Mouse (Mus musculus): ENCODE measurements at regions not wholly inside any gene's neighbourhood (a gene's known extent, or its start where the extent isn't known, plus 50 kb on each side); places are given as distances from the start of the nearest gene placed in this dataset.

DNA sequence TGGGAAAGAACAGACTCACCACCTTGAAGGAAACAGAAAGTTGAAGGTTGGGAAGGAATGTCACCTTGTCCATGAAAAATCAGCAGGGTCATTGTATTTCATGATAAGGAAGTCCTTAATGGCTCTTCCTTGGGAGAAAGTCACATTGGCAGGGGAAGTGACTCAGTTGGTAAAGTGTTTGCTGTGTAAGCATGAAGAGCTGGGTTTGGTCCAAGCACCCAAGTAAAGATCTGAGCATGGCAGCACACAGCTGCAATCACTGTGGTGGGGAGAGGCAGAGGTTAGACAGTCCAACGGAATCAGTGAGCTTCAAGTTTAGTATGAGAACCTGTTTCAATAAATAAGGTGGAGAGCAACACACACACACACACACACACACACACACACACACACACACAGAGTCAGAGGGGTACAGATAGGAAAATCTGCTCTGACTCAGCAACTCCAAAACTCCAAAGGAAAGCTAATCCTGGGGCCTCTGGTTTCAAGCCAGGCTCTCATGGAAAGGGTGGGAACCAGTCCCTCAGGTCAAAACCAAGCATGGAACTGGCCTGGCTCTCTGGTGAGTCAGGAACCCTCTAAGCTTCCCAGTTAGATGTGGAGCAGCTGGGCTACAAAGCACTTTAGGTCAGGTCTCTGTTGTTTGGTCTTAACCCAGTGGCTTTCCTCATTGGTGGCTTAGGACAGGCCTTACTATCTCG lies 180.2 kb upstream of the Jade1 start:
- Histone ChIP-seq H3K4me3 (ENCODE audit: inconsistent target) (no peak overlapping the region), H3K36me3 (ENCODE audit: inconsistent target) (no peaks in the 10 kb centered on the region), H3K27ac (peak overlapping the region; percentile 83), H3K79me2 (ENCODE audit: inconsistent target) (no peaks in the 10 kb centered on the region)
- WGBS (ENCODE audit: missing documents) = 83% methylated on average over 1 of the region's 2 CpGs

DNA sequence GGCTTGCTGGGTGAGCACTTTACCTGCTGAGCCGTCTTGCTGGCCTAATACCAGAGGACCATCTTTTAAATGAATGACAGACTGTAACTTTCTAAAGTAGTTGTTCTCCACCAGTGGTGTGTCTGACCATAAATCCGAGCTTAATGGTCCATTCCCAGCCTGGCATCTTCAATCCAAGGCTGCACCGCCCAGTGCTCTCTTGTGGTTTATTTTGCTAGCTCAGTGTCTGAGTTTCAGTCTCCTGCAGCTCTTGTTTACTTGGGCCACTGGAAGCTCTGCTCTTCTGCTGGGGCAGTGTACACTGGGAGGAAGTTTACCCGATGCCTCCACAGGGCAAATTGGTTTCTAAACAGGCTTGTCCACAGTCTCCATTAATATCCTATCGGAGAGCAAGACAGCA lies 182.3 kb upstream of the Jade1 start:
- no peaks in the 10 kb centered on the region for H3K36me3 ChIP-seq (ENCODE audit: inconsistent target)
- WGBS (ENCODE audit: missing documents) = 91% methylated on average over 5 of the region's 5 CpGs
- H3K4me3 ChIP-seq (ENCODE audit: inconsistent target) = no peak overlapping the region
- no peaks in the 10 kb centered on the region for H3K79me2 ChIP-seq (ENCODE audit: inconsistent target)
- H3K27ac ChIP-seq = no peak overlapping the region

DNA sequence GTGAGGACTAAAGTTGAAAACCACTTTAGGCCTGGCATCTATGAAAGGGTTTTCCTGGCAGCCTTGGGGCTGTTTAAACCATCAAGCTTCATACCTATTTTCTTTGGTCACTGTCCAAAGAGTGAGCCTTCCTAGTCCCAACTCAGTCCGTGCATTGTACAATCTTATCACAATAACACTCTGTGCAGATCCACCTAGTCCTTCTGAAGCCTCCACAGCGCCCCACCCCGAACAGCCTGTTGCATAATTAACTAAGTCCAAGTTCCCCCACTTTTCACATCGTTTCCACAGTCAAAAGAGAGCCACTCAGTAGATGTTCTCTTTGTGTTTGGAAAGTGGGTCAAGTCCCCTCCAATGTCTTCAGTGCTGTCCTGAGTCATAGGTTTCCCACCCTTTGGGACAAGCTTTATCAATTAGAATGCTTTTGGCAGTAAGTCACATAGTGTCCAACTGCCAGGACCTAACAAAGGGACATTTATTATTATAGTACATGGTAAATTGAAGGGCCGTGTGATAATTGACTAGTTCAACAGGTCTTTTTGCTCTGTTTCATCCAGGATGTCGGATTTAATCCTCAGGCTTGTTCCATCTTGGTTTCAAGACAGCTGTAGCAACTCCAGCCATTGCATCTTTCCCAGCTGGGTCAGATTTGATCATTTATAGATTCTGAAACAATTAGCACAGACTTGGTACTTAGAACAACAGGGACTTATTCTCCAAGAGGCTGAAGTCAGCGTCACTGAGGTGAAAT lies 187.0 kb upstream of the Jade1 start:
- H3K4me3 ChIP-seq (ENCODE audit: inconsistent target) = no peak overlapping the region
- H3K27ac ChIP-seq = no peak overlapping the region
- WGBS (ENCODE audit: missing documents) = 79% methylated on average over 7 of the region's 7 CpGs
- no peaks in the 10 kb centered on the region for H3K36me3 ChIP-seq (ENCODE audit: inconsistent target)
- H3K79me2 ChIP-seq (ENCODE audit: inconsistent target) = no peaks in the 10 kb centered on the region

DNA sequence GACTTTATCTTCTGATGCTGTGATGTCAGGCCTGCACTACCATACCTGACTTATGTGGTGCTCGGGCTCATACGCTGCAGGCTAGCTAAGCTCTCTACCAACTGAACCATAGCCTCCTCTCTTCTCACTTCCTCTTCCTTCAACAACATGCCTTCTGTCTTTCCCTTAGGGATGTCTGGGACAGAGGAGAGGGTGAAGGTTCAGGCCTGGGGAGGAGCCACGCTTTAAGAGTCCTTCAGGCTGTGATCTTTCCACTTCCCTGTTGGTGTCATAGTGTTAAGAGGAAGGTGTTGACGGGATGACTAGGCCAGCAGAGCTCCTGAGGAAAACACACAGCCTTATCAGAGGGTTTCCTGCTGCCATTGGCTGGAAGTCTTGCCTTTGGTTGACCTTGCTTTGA lies 188.8 kb upstream of the Jade1 start:
- Histone ChIP-seq H3K36me3 (ENCODE audit: inconsistent target) (no peaks in the 10 kb centered on the region), H3K4me3 (ENCODE audit: inconsistent target) (no peak overlapping the region), H3K27ac (no peak overlapping the region), H3K79me2 (ENCODE audit: inconsistent target) (no peaks in the 10 kb centered on the region)
- 49% methylated on average over 4 of the region's 4 CpGs for WGBS (ENCODE audit: missing documents)

DNA sequence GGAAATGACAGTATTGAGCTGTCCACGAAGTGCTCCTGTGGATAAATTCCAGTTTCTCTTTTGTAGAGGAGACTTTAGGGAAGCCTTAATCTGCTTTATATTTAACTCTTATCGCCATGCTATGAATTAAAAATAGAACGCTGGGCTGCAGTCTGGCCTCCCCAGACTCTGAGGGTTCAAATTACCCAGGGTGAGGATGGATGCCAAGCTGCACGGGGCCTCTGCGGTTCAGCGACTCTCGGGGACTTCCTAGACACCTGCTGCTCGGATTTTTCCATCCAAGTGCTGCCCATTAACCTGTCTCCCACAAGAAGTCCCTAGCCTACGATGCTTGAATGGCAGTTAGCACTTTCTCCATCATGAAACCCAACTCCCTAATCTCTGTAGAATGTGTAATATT lies 189.3 kb upstream of the Jade1 start:
- Histone ChIP-seq H3K79me2 (ENCODE audit: inconsistent target) (no peaks in the 10 kb centered on the region), H3K36me3 (ENCODE audit: inconsistent target) (no peaks in the 10 kb centered on the region), H3K27ac (no peak overlapping the region), H3K4me3 (ENCODE audit: inconsistent target) (no peak overlapping the region)
- WGBS (ENCODE audit: missing documents) = 67% methylated on average over 9 of the region's 9 CpGs

DNA sequence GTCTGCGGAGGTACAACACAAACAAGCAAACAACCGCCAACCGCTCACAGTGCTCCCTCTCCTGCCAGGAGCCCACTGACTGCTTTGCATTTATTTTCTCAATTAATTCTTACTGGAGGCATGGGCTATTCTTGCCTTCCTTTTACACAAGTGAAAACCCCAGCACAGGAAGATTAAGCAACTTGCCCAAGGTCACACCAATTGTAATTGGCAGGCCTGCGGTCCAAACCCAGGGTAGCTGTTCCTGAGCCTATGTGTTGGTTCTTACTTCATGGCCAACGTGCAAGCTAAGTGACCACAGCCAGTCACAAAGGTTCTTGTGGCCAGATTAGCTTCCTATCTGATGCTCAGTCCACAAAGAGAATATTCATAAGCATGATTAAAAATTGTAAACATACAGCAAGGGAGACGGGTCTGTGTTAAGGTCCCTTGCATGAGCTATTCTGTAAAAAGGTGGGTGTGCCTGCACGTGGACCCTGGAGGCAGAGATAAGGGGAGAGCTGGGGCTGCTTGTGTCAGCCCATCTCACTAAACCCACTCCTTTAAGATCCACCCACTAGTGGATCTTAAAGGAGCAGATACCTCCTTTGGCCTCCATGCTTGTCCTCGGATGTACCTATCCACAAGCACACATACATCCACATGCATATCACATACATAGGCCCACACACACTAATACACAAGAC lies 190.2 kb upstream of the Jade1 start:
- no peak overlapping the region for H3K4me3 ChIP-seq (ENCODE audit: inconsistent target)
- WGBS (ENCODE audit: missing documents) = 49% methylated on average over 8 of the region's 8 CpGs
- H3K36me3 ChIP-seq (ENCODE audit: inconsistent target) = no peaks in the 10 kb centered on the region
- peak overlapping the region; percentile 19; the same call in 1 of the 2 replicates for H3K27ac ChIP-seq
- H3K79me2 ChIP-seq (ENCODE audit: inconsistent target) = no peaks in the 10 kb centered on the region

DNA sequence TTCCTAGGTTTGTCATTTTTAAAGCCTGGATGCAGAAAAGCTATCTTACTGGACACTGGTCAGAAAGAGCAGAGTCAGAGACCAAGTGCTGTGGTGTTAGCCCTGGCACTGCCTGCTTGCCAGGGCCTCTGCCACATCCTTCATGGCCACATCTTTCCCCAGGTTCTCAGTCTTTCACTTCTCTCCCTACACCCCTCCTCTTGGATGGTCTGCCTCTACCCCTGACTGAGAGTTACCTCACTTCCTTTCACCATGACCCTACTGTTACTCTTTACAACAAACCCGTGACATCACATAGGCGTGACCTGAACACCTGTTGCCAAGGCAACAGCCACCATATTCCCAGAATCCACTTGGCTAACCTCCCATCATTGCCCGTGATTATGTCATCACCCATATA lies 191.6 kb upstream of the Jade1 start:
- peak overlapping the region; percentile 69 for H3K27ac ChIP-seq
- WGBS (ENCODE audit: missing documents) = 65% methylated on average over 3 of the region's 3 CpGs
- H3K36me3 ChIP-seq (ENCODE audit: inconsistent target) = no peaks in the 10 kb centered on the region
- no peaks in the 10 kb centered on the region for H3K79me2 ChIP-seq (ENCODE audit: inconsistent target)
- no peak overlapping the region for H3K4me3 ChIP-seq (ENCODE audit: inconsistent target)

DNA sequence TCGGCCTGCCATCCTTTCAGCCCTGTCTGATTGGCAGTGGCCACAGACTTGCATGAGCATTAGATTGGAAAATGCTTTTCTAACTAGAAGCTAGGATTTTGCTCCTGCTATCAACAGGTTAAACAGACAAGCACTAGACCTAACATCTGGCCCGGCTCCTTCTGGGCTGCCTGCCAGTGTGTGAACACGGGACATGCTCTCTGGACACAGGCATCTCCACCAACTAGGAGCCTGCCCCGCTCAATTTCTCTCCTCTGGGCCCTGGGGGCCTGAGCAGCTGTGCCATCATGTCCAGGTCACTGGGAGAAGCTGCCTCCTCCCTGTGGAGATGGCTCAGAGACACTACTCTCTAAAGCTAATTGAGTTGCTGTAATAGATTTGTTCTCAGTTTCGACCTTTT lies 195.3 kb upstream of the Jade1 start:
- Histone ChIP-seq H3K36me3 (ENCODE audit: inconsistent target) (no peaks in the 10 kb centered on the region), H3K79me2 (ENCODE audit: inconsistent target) (no peaks in the 10 kb centered on the region), H3K4me3 (ENCODE audit: inconsistent target) (no peak overlapping the region), H3K27ac (no peak overlapping the region)
- WGBS (ENCODE audit: missing documents) = 94% methylated on average over 5 of the region's 5 CpGs

DNA sequence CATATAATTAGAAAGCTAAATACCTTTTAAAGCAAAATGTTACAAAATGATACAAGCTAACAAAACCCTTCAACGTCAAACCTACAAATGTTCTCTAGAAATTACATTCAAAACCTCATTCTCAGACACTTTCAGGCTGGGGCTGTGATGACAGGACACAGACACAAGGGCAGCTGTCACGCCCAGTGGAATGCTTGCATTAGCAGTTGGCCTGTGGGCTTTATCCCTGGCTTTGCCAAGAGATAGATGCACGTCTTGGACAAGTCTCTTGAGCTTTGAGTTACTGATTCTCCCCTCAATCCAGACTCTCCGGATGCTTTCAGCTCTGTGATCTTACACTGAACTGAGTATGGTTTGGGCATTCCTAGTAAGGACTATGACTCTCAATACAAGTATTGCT lies 196.1 kb upstream of the Jade1 start:
- Histone ChIP-seq H3K36me3 (ENCODE audit: inconsistent target) (no peaks in the 10 kb centered on the region), H3K27ac (no peak overlapping the region), H3K4me3 (ENCODE audit: inconsistent target) (no peak overlapping the region), H3K79me2 (ENCODE audit: inconsistent target) (no peaks in the 10 kb centered on the region)
- WGBS (ENCODE audit: missing documents) = 92% methylated on average over 4 of the region's 4 CpGs

DNA sequence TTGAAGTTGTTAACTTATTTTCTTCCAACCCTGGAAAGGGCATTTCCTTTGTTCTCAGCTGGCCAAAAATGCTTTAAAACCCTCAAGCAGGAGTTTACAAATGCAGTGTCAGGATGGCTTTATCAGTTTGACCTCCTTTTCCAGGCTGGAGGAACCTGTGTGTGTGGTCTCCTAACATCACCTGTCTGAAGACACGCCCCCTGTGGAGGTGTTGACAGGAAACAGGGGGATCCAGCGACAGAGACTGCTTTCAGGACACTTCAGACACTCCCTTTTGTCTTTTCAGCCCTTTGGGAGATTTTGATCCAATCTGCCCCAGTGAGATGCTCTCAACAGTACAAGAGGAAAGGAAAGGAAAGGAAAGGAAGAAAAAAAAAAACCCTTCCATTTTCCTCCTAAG lies 202.5 kb upstream of the Jade1 start:
- no peaks in the 10 kb centered on the region for H3K36me3 ChIP-seq (ENCODE audit: inconsistent target)
- WGBS (ENCODE audit: missing documents) = 82% methylated on average over 2 of the region's 2 CpGs
- H3K27ac ChIP-seq = no peak overlapping the region
- no peaks in the 10 kb centered on the region for H3K79me2 ChIP-seq (ENCODE audit: inconsistent target)
- H3K4me3 ChIP-seq (ENCODE audit: inconsistent target) = no peak overlapping the region

DNA sequence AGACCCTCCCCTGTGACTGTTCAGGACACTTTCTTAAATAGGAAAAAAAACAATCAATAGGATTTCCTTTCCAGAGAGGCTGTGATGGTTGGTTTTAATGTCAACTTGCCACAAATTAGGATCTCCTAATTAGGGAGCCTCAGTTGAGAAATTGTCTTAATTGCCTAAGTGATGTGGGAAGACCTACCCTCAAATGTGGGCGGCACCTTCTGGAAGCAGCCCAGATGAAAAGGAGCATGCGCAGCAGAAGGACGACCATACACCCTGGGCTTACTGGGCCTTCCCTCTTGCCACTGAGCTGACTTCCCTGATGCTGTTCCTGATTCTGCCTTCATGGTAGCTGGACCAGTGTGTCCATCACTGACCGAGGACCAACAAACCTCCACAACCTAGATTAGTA lies 203.7 kb upstream of the Jade1 start:
- 80% methylated on average over 4 of the region's 4 CpGs for WGBS (ENCODE audit: missing documents)
- H3K4me3 ChIP-seq (ENCODE audit: inconsistent target) = no peak overlapping the region
- no peak overlapping the region for H3K27ac ChIP-seq
- no peaks in the 10 kb centered on the region for H3K79me2 ChIP-seq (ENCODE audit: inconsistent target)
- H3K36me3 ChIP-seq (ENCODE audit: inconsistent target) = no peaks in the 10 kb centered on the region

DNA sequence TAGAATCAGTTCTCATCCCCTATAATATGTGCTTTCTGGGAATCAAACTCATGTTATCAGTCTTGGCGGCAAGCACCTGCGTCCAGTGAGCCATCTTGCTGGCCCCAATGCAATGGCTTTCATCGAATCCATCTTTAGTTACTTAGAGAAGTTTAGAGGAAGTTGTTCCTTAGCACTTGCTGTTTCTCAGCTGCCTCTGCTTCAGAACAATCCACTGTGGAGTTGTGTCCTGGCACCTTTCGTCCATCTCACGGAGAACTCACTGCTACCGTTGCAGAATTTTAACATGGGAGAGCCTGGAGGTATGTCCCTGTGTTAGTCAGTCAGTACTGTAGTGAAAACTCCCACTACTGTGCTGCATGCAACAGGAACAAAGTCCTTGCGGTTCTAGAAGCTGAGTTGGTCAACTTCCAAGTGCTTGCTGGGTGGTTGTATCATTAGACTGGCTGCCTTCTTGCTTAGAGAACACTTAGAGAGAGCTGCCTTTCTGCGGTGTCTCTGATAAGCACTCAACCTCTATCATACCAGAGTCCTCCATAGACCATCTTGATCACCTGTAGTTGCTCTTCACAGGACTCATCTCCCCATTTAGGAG lies 204.3 kb upstream of the Jade1 start:
- H3K27ac ChIP-seq = no peak overlapping the region

DNA sequence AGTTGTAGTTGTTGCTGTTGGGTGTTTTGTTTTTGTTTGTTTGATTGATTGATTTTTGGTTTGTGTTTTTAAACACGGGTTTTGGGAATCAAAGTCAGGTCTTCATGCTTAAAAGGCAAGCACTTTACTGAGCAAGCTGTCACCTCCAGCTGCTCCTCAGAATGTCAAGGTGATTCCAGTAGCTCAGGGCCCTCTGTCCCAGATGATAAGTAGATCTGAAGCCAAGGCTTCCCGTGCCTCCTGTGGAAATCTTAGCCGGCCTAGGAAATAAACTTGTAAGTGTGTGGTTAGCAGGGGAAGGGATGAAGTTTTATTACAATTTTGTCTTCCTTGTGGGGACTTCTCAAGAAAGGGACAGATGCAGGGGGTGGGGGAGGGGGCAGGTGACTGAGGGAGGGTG lies 205.2 kb upstream of the Jade1 start:
- 80% methylated on average over 3 of the region's 3 CpGs for WGBS (ENCODE audit: missing documents)
- Histone ChIP-seq H3K27ac (no peak overlapping the region), H3K4me3 (ENCODE audit: inconsistent target) (no peak overlapping the region), H3K36me3 (ENCODE audit: inconsistent target) (no peaks in the 10 kb centered on the region), H3K79me2 (ENCODE audit: inconsistent target) (no peaks in the 10 kb centered on the region)

More for the DNA sequence above, 204.3 kb upstream of the Jade1 start:
- H3K36me3 ChIP-seq (ENCODE audit: inconsistent target) = no peaks in the 10 kb centered on the region
- 67% methylated on average over 8 of the region's 8 CpGs for WGBS (ENCODE audit: missing documents)
- no peak overlapping the region for H3K4me3 ChIP-seq (ENCODE audit: inconsistent target)
- no peaks in the 10 kb centered on the region for H3K79me2 ChIP-seq (ENCODE audit: inconsistent target)

DNA sequence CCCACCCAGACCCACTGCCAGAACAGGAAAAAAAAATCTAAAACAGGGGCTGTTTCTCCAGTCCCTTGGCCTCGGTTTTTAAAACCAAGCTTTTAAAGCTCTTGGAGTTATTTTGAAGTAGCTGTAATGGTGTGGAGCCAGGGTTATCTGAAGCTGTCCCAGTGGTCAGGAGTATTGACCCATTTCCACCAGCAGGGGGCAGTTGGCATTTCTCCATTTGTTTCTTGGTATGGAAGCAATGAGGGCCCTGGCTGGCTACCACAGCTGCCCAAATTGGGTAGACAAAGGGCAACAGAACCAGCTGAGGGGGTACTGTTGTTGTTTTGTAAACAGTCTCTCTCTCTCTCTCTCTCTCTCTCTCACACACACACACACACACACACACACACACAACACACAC lies 206.7 kb upstream of the Jade1 start:
- Histone ChIP-seq H3K36me3 (ENCODE audit: inconsistent target) (no peaks in the 10 kb centered on the region), H3K27ac (no peak overlapping the region), H3K4me3 (ENCODE audit: inconsistent target) (no peak overlapping the region), H3K79me2 (ENCODE audit: inconsistent target) (no peaks in the 10 kb centered on the region)
- WGBS (ENCODE audit: missing documents) = 92% methylated on average over 1 of the region's 1 CpGs

DNA sequence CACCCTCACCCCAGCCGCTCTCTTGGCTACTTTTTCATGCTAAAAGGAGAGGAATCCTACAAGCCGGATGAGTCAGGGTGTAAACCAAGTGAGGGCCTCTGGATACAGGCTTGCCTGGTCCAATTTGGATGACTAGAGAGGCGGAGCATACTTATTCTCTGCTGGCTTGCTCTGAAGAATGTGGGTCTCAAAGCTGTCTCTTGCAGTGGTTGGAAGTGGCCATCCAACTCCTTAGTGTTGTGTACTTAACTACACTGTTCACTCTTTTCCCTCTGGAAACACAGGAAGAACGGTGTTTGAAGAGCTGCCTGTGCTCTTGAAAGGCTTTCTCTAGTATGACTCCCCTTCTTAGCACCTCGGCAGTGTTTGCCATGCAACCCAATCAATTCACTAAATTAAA lies 208.7 kb upstream of the Jade1 start:
- H3K27ac ChIP-seq = no peak overlapping the region
- H3K4me3 ChIP-seq (ENCODE audit: inconsistent target) = no peak overlapping the region
- H3K36me3 ChIP-seq (ENCODE audit: inconsistent target) = no peaks in the 10 kb centered on the region
- H3K79me2 ChIP-seq (ENCODE audit: inconsistent target) = no peaks in the 10 kb centered on the region
- 94% methylated on average over 4 of the region's 5 CpGs for WGBS (ENCODE audit: missing documents)
